Mouse (Mus musculus): ENCODE data around the gene Msh5. TPM values are rescaled to one million over a fixed set of nuclear protein-coding genes. Genes with fewer than 3 reads are reported as not detected.
A peak's percentile ranks its signal among the peaks of the same experiment; 100 is the strongest.
"Not testable (repeated sequence)": the region's sequence is repeated elsewhere in the genome, so short reads cannot be mapped to it uniquely, and the experiment has no call there.

Msh5 gene
- polyA plus RNA-seq, 1 experiment from 2014 or later: 3.5 TPM

DNA sequence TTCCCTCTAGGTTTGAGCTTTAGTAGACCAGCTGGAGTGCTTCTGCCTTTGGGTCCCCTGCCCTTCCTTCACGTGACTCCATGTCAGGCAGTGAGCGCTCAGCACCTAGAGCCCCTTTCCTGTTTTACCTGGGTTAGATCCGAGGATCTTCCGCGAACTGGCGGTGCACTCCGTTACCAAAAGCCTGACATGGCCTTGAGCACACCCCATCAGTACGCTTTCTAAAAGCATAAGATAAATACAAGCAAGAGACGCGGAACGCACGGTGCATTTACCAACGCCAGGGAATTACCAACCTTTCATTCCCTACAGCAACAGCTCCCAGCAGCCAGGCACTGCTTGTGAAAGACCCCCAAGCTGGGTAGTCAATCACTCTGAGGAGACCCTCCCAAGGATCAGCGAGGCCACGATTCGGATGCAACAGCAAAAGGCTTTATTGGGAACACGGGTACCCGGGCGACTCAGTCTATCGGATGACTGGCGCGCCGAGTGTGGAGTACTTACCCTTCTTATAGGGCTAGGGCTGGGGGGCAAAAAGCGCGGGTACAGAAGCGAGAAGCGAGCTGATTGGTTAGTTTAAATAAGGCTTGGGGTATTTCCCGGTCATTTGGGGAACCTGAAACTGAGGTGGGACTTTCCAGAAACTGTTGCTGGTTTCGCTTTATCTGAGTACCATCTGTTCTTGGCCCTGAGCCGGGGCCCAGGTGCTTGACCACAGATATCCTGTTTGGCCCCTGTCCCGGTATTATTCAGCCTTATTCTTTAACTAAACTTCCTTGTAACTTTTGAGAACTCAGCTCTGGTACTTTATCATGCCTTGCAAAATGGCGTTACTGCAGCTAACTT, 46.5 kb downstream of the Msh5 start:
- H3K4me3 ChIP-seq: peak overlapping the region; percentile 79
- H3K4me1 ChIP-seq (replicated peaks): peaks cover 46% of the 10 kb centered on the region
- not testable (repeated sequence) for H3K27me3 ChIP-seq (replicated peaks); H3K9me3 ChIP-seq (replicated peaks); ATAC-seq (ENCODE audit: insufficient number of reproducible peaks, low FRiP score)
- peaks cover 27% of the 10 kb centered on the region for H3K36me3 ChIP-seq
- peak overlapping the region; percentile 95 for H3K27ac ChIP-seq (ENCODE audit: poor library complexity, severe bottlenecking)
- H3K9ac ChIP-seq: peak overlapping the region; percentile 96
- peak overlapping the region; percentile 96 for H3K4me2 ChIP-seq
- 22% methylated on average over 30 of the region's 32 CpGs for WGBS

DNA sequence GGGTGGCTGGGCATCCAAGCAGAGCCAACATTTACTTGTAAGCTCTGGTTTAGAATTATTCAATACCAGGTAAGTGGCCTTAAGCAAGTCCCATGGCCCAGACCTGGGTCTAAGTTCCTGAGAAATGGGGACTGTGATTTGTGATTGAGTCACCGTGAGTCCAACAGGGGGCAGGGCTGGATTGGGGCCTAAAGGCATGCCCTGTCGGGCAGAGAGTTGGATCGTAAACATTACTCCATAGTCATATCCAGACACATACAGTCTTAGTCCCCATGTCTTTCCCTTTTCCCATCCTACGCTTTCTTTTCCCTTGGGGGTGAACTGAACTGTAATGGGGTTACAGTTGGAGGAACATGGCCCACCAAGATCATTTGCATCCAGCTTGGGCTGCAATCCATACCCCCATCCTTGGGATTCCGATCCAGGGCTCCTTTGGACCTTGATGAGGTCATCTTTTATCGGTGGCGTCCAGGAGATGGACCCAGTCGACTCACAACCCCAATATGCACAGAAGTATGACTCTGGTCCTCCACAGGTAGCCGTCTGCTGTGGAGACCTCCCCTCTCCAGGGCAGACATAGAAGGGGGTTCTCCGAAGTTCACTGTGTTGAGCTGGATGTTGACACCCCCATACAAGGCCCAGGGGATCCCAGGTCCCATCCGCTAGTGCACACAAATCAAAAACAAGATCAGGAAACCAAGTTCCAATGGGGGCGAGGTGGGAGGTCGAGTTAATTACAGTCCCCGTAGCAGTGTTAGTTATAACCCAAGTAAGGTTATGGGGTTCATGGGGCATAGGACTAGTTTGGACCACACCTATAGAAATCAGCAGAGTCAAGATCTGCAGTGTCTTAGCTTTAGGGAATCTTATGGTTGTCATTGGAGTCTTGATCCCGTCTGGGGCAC, 47.8 kb downstream of the Msh5 start:
- Histone ChIP-seq H3K27ac (ENCODE audit: poor library complexity, severe bottlenecking) (no peak overlapping the region), H3K9me3 (replicated peaks) (no peaks in the 10 kb centered on the region), H3K27me3 (replicated peaks) (no peaks in the 10 kb centered on the region), H3K9ac (no peak overlapping the region), H3K4me2 (peak overlapping the region; percentile 96), H3K4me1 (replicated peaks) (peaks cover 46% of the 10 kb centered on the region), H3K4me3 (peak overlapping the region; percentile 79), H3K36me3 (peaks cover 15% of the 10 kb centered on the region)
- 92% methylated on average over 15 of the region's 15 CpGs for WGBS
- ATAC-seq (ENCODE audit: insufficient number of reproducible peaks, low FRiP score): no peak

DNA sequence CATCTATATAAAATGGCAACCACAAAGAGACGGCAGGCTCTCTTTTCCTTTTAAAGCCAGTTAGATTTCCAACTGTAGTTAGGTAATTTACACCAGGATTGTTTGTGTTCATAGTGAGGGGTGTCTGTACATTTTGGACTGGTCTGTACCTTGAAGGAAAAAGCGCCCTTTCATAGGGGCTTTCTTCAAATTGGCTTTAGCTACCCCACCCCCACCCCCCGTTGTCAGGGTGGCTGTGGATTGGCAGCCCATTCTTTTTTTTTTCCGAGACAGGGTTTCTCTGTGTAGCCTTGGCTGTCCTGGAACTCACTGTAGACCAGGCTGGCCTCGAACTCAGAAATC, 49.4 kb downstream of the Msh5 start:
- no peak for ATAC-seq (ENCODE audit: insufficient number of reproducible peaks, low FRiP score)
- no peak overlapping the region for H3K27ac ChIP-seq (ENCODE audit: poor library complexity, severe bottlenecking)
- H3K4me3 ChIP-seq: no peak overlapping the region
- H3K9me3 ChIP-seq (replicated peaks): no peaks in the 10 kb centered on the region
- no peak overlapping the region for H3K9ac ChIP-seq
- peaks cover 31% of the 10 kb centered on the region for H3K4me1 ChIP-seq (replicated peaks)
- H3K27me3 ChIP-seq (replicated peaks): no peaks in the 10 kb centered on the region
- peaks cover 15% of the 10 kb centered on the region for H3K36me3 ChIP-seq
- H3K4me2 ChIP-seq: no peak overlapping the region
- WGBS: 92% methylated on average over 5 of the region's 5 CpGs

DNA sequence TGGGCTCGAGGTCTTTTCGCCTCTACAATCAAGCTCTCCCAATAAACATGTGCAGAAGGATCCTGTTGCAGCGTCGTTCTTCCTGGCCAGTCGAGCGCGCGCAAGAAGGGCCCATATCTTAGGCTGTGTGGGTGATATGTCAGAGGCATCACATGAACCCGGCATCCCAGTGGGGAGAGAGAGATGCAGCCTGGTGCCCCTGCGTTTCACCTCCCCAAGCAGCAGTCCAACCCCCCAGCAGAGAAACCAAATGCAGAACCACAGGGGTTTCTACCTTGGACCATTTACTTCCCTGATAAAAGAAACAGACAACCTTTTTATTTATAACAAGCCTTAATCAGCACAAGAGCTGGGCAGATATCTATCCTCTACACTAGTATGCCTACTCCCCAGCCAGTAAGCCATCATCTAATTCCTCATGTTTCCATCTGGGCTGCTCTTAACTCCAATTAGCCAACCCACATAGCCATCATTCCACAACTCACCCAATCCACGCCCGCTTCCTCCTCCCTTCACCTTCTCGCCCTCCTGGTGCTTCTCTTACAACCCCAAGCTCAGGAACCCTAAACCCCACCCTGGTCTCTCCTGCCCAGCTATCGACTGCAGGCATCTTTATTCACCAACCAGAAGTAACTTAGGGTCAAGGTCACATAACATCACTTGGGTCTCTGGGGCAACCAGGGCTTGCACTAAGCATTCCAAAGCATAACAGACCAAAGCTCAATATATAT, 50.0 kb downstream of the Msh5 start:
- Histone ChIP-seq H3K36me3 (peaks cover 15% of the 10 kb centered on the region), H3K27ac (ENCODE audit: poor library complexity, severe bottlenecking) (no peak overlapping the region), H3K4me2 (peak overlapping the region; percentile 25; the same call in 1 of the 2 replicates), H3K4me1 (replicated peaks) (peaks cover 30% of the 10 kb centered on the region), H3K4me3 (no peak overlapping the region), H3K27me3 (replicated peaks) (no peaks in the 10 kb centered on the region), H3K9ac (no peak overlapping the region), H3K9me3 (replicated peaks) (no peaks in the 10 kb centered on the region)
- ATAC-seq (ENCODE audit: insufficient number of reproducible peaks, low FRiP score): no peak
- WGBS: 85% methylated on average over 13 of the region's 14 CpGs

GRCm38 (mm10) chr17:34995927-34996326, 50.6 kb downstream of the Msh5 start:
- H3K36me3 ChIP-seq: peaks cover 20% of the 10 kb centered on the region
- H3K9ac ChIP-seq; H3K9me3 ChIP-seq (replicated peaks); H3K4me2 ChIP-seq; H3K27me3 ChIP-seq (replicated peaks); ATAC-seq (ENCODE audit: insufficient number of reproducible peaks, low FRiP score); H3K4me3 ChIP-seq; H3K27ac ChIP-seq (ENCODE audit: poor library complexity, severe bottlenecking): not testable (repeated sequence)
- 93% methylated on average over 4 of the region's 4 CpGs for WGBS
- peaks cover 30% of the 10 kb centered on the region for H3K4me1 ChIP-seq (replicated peaks)

DNA sequence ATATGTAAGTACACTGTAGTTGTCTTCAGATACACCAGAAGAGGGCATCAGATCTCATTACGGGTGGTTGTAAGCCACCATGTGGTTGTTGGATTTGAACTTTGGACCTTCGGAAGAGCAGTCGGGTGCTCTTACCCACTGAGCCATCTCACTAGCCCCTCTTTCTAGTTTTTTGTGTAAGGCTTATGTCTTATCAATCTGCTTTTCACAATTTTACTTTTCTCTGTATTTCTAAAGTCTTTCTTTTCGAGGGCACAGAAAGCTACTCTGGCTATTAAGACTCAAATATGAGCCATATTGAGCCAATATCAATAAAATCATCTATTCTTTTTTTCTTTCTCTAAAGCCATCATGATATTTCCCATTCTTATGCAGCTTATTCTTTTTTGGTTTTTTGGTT, 51.4 kb downstream of the Msh5 start:
- not testable (repeated sequence) for H3K9me3 ChIP-seq (replicated peaks); H3K9ac ChIP-seq; H3K27me3 ChIP-seq (replicated peaks); H3K4me2 ChIP-seq; ATAC-seq (ENCODE audit: insufficient number of reproducible peaks, low FRiP score); H3K4me3 ChIP-seq; H3K27ac ChIP-seq (ENCODE audit: poor library complexity, severe bottlenecking)
- H3K36me3 ChIP-seq: peaks cover 27% of the 10 kb centered on the region
- whole genome bisulfite sequencing: 91% methylated on average over 4 of the region's 4 CpGs
- H3K4me1 ChIP-seq (replicated peaks): peaks cover 30% of the 10 kb centered on the region

- H3K4me3 ChIP-seq: no peak overlapping the region
- H3K9me3 ChIP-seq (replicated peaks): no peaks in the 10 kb centered on the region
- no peak overlapping the region for H3K4me2 ChIP-seq
- no peak overlapping the region for H3K9ac ChIP-seq
- no peaks in the 10 kb centered on the region for H3K27me3 ChIP-seq (replicated peaks)
- H3K4me1 ChIP-seq (replicated peaks): peaks cover 25% of the 10 kb centered on the region
- peaks cover 29% of the 10 kb centered on the region for H3K36me3 ChIP-seq
- no peak for ATAC-seq (ENCODE audit: insufficient number of reproducible peaks, low FRiP score)
- no peak overlapping the region for H3K27ac ChIP-seq (ENCODE audit: poor library complexity, severe bottlenecking)
Observed at GRCm38 (mm10) chr17:34994751-34995150, 51.8 kb downstream of the Msh5 start.

DNA sequence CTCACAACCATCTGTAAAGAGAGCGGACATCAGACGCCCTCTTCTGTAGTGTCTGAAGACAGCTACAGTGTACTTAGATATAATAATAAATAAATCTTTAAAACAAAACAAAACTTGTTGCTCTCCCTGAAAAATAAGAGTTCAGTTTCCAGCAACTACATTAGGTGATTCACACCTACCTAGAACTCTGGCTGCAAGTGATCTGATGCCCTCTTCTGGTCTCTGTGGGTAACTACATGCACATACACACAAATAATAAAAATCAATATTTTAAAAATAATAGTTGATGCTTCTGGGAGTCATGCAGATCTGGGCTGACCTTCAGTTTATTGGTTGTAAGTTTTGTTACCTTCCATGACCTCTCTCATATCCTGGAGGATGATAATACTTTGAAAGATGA, 62.3 kb downstream of the Msh5 start:
- H3K4me1 ChIP-seq (replicated peaks): peaks cover 11% of the 10 kb centered on the region
- 76% methylated on average over 2 of the region's 2 CpGs for WGBS
- no peak overlapping the region for H3K4me3 ChIP-seq

DNA sequence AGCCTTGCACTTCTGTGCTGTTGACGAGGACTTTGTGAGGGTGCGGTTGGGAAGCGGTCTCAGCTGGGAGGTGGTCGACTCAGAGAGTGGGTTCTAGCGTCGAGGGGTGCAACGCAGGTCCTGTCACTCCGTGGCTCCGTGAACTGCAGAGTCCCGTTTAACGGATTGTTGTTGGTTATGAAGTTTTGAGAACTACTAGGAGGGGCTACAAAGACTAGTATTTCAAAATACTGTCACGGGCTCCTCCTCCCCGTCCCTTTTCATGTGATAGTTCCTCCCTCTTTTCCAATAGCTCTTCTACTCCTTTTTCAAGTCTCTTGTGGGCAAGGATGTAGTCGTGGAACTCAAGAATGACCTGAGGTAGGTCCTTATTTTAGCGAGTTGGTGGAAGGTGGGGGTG, 64.2 kb downstream of the Msh5 start:
- Histone ChIP-seq H3K4me1 (replicated peaks) (peaks cover 11% of the 10 kb centered on the region), H3K27ac (ENCODE audit: poor library complexity, severe bottlenecking) (peak overlapping the region; percentile 95), H3K4me3 (peak overlapping the region; percentile 85), H3K9ac (peak overlapping the region; percentile 90), H3K9me3 (replicated peaks) (no peaks in the 10 kb centered on the region), H3K27me3 (replicated peaks) (no peaks in the 10 kb centered on the region), H3K36me3 (peaks cover 25% of the 10 kb centered on the region), H3K4me2 (peak overlapping the region; percentile 92)
- peak; percentile 10; the same call in 1 of the 2 replicates for ATAC-seq (ENCODE audit: insufficient number of reproducible peaks, low FRiP score)
- WGBS: under 1% methylated on average over 15 of the region's 15 CpGs

More for the DNA sequence above, 62.3 kb downstream of the Msh5 start:
- no peak overlapping the region for H3K27ac ChIP-seq (ENCODE audit: poor library complexity, severe bottlenecking)
- H3K9me3 ChIP-seq (replicated peaks): no peaks in the 10 kb centered on the region
- ATAC-seq (ENCODE audit: insufficient number of reproducible peaks, low FRiP score): no peak
- H3K36me3 ChIP-seq: peaks cover 29% of the 10 kb centered on the region
- no peak overlapping the region for H3K4me2 ChIP-seq
- no peaks in the 10 kb centered on the region for H3K27me3 ChIP-seq (replicated peaks)
- peak overlapping the region; percentile 10; the same call in 1 of the 2 replicates for H3K9ac ChIP-seq

GRCm38 (mm10) chr17:34981690-34982180, 64.8 kb downstream of the Msh5 start, which contains the start of gene Lsm2:
Lsm2 (plus strand) TSS chr17:34981862.
- Histone ChIP-seq H3K9ac (peak within 1 kb of the TSS; percentile 90), H3K27ac (ENCODE audit: poor library complexity, severe bottlenecking) (peak within 1 kb of the TSS; percentile 95), H3K36me3 (peaks cover 23% of the 10 kb centered on the region), H3K9me3 (replicated peaks) (no peaks in the 10 kb centered on the region), H3K4me1 (replicated peaks) (peaks cover 11% of the 10 kb centered on the region), H3K27me3 (replicated peaks) (no peaks in the 10 kb centered on the region), H3K4me2 (peak within 1 kb of the TSS; percentile 92), H3K4me3 (peak within 1 kb of the TSS; percentile 85)
- ATAC-seq (ENCODE audit: insufficient number of reproducible peaks, low FRiP score): peak; percentile 93
- WGBS: under 1% methylated on average over 58 of the region's 58 CpGs
